19 mouse cellular contexts compared by ENCODE assay signal in genomic region chr7:58488250-58488649, GRCm38 (mm10).
DNase-seq lines count a peak whose midpoint lies in the region; ATAC-seq and TF ChIP-seq lines count a peak whose summit lies in the region.
"Had no signal": no experiment of that assay in that cellular context is flagged by ENCODE, and none has a peak within 500 bp of the region (broad histone marks: within the 10 kb centered on the region; RNA-seq: fewer than 3 reads in every experiment).

No protein-coding gene starts in this region.

- no peaks in the 10 kb centered on the region for H3K36me3 ChIP-seq in forebrain, embryonic 13.5 days (ENCODE audit: poor library complexity, severe bottlenecking)
- no peaks in the 10 kb centered on the region for H3K36me3 ChIP-seq in forebrain, embryonic 10.5 days (replicated peaks)
- H3K36me3 ChIP-seq in hindbrain, postnatal 0 days (ENCODE audit: insufficient read depth, low read length) = no peaks in the 10 kb centered on the region
- H3K36me3 ChIP-seq: embryonic facial prominence, embryonic 10.5 days; heart, embryonic 12.5 days; stomach, embryonic 15.5 days had no signal

- no peaks in the 10 kb centered on the region for H3K27me3 ChIP-seq in forebrain, embryonic 13.5 days
- no peaks in the 10 kb centered on the region for H3K27me3 ChIP-seq in forebrain, embryonic 10.5 days (ENCODE audit: poor library complexity, severe bottlenecking)
- H3K27me3 ChIP-seq in hindbrain, postnatal 0 days (ENCODE audit: insufficient read depth, low read length) = no peaks in the 10 kb centered on the region
- H3K27me3 ChIP-seq: CH12.LX; heart, embryonic 12.5 days; stomach, embryonic 15.5 days had no signal

- no peak overlapping the region for H3K9ac ChIP-seq in forebrain, embryonic 13.5 days
- H3K9ac ChIP-seq in hindbrain, postnatal 0 days (replicated peaks; ENCODE audit: low read length) = no peak overlapping the region
- H3K9ac ChIP-seq: heart, embryonic 12.5 days; stomach, embryonic 15.5 days had no signal

- WGBS in forebrain, embryonic 13.5 days = 21% methylated on average over 2 of the region's 2 CpGs
- 78% methylated on average over 2 of the region's 2 CpGs for WGBS in forebrain, embryonic 10.5 days
- WGBS in hindbrain, postnatal 0 days = 31% methylated on average over 2 of the region's 2 CpGs

- no peaks in the 10 kb centered on the region for H3K9me3 ChIP-seq in forebrain, embryonic 13.5 days (replicated peaks)
- H3K9me3 ChIP-seq in forebrain, embryonic 10.5 days = no peaks in the 10 kb centered on the region
- no peaks in the 10 kb centered on the region for H3K9me3 ChIP-seq in hindbrain, postnatal 0 days (ENCODE audit: low read length)
- H3K9me3 ChIP-seq: embryonic facial prominence, embryonic 10.5 days; heart, embryonic 12.5 days; stomach, embryonic 15.5 days had no signal

- no peak for TF ChIP-seq CTCF in hindbrain, postnatal 0 days (IDR thresholded peaks at IDR 0.05; ENCODE audit: low read depth)

- no peak overlapping the region for H3K4me3 ChIP-seq in forebrain, embryonic 13.5 days
- no peak overlapping the region for H3K4me3 ChIP-seq in forebrain, embryonic 10.5 days
- H3K4me3 ChIP-seq in hindbrain, postnatal 0 days (ENCODE audit: low read length) = no peak overlapping the region
- H3K4me3 ChIP-seq: embryonic facial prominence, embryonic 10.5 days; heart, embryonic 12.5 days; myocyte; stomach, embryonic 15.5 days had no signal

- H3K27ac ChIP-seq in forebrain, embryonic 13.5 days = no peak overlapping the region
- no peak overlapping the region for H3K27ac ChIP-seq in forebrain, embryonic 10.5 days
- H3K27ac ChIP-seq in hindbrain, postnatal 0 days = no peak overlapping the region; the same call in 1 of the 2 replicates
- H3K27ac ChIP-seq: embryonic facial prominence, embryonic 10.5 days; stomach, embryonic 15.5 days had no signal

- DNase-seq in forebrain, embryonic 10.5 days (ENCODE audit: extremely low spot score, low spot score) = no peak
- DNase-seq in layer of hippocampus, adult 9-11 months = peak; percentile 15
- DNase-seq in layer of hippocampus, adult 9-10 months (ENCODE audit: low spot score) = no peak
- DNase-seq in hindbrain, postnatal 0 days (ENCODE audit: low spot score) = peak; percentile 28
- peak; percentile 42 to 67 for DNase-seq in right cerebral cortex, postnatal 10 days (ENCODE audit: low spot score in 2 of 2)
- DNase-seq in kidney, postnatal 25 days = no peak
- DNase-seq: cerebellum, adult 9-11 months; gastrocnemius, postnatal 36 days; heart, postnatal 4 days; kidney, adult 2 months; lung, postnatal 4 days; thymus, postnatal 14 days had no signal

- peak; percentile 83 for ATAC-seq in forebrain, embryonic 13.5 days
- peak; percentile 61; the same call in 1 of the 2 replicates for ATAC-seq in hindbrain, postnatal 0 days
- no peak for ATAC-seq in activated CD4-positive, CD25-positive, alpha-beta regulatory T cell, adult 4 months

- 0 out of 2 replicates have a peak, but pooled peaks cover 5% of the 10 kb centered on the region for H3K4me1 ChIP-seq in forebrain, embryonic 13.5 days
- H3K4me1 ChIP-seq in forebrain, embryonic 10.5 days = no peaks in the 10 kb centered on the region
- H3K4me1 ChIP-seq in hindbrain, postnatal 0 days (ENCODE audit: insufficient read depth, low read length) = no peaks in the 10 kb centered on the region
- H3K4me1 ChIP-seq: embryonic facial prominence, embryonic 10.5 days; heart, embryonic 12.5 days; stomach, embryonic 15.5 days had no signal

- no peak overlapping the region for H3K4me2 ChIP-seq in forebrain, embryonic 13.5 days
- no peak overlapping the region for H3K4me2 ChIP-seq in hindbrain, postnatal 0 days (ENCODE audit: low read depth, low read length)
- H3K4me2 ChIP-seq: heart, embryonic 12.5 days; stomach, embryonic 15.5 days had no signal

Comparison
In these comparisons a context has a peak if more than half of its experiments do, and no peak if none do; other contexts are left out.
1. DNase-seq: peak in layer of hippocampus, adult 9-11 months (single experiment), hindbrain, postnatal 0 days (single experiment) and right cerebral cortex, postnatal 10 days (2 of 2); none in forebrain, embryonic 10.5 days (single experiment), layer of hippocampus, adult 9-10 months (single experiment) and kidney, postnatal 25 days (0 of 2).